Mouse (Mus musculus) lung, postnatal 10 days (tissue): ENCODE measurements around the gene Catsper3.
A peak's percentile ranks its signal among the peaks of the same experiment; 100 is the strongest.

Experiments
- DNase-seq: peaks from one replicate; pipeline ENCODE4 v3.0.0; 2021

Catsper3 gene

DNA sequence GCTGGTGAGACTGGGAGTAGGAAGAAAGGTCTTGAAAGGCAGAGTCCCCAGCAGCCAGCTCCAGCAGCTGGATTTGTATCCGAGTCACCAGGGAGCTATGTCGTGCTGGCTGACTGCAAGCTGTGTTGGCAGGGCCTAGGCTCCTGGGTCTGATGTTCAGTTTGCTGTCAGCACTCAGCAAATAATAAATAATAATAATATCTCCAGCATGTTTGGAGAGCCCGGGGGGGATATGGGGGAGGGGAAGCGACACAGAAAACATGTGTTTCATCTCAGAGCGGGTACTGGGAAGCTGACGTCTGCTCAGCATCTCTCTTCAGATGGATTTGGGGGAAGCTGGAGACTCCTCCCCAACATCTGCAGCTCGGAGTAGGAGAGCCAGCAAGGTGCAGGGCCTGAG, 71.4 kb downstream of the Catsper3 start:
- peak; percentile 50 for DNase-seq

- DNase-seq, result no peak
Measured at GRCm38 (mm10) chr13:55858463-55858862, 74.1 kb downstream of the Catsper3 start.
